Mouse (Mus musculus) lung, adult 2 months (tissue): Measurements from ENCODE around the gene Spaca4.

Source experiments
- CTCF ChIP-seq: fragments of 200-500 bp; IDR thresholded peaks from 2 replicates; pipeline ENCODE4 v1.5.1; 2011; ENCODE audit warnings: mild to moderate bottlenecking, low read length, control low read depth; ENCODE audit not compliant: insufficient read depth
- POLR2A ChIP-seq: fragments of 200-500 bp; IDR thresholded peaks from 2 replicates; pipeline ENCODE4 v1.6.1; 2011; ENCODE audit warnings: low read depth, mild to moderate bottlenecking, control low read depth, low read length, borderline replicate concordance; ENCODE audit errors: extremely low read depth

- no peak for TF ChIP-seq POLR2A
- TF ChIP-seq CTCF: no peak
Measured at GRCm38 (mm10) chr7:45726419-45726818, 806 bp upstream of the Spaca4 start.
